Mouse (Mus musculus): ENCODE results near the gene Psmd10. TPM values are rescaled to one million over a fixed set of nuclear protein-coding genes. Genes with fewer than 3 reads are reported as not detected.

Psmd10 gene
- total and polyA plus RNA-seq, 3 experiments = 48.8 to 53.2 TPM; not detected in 1

DNA sequence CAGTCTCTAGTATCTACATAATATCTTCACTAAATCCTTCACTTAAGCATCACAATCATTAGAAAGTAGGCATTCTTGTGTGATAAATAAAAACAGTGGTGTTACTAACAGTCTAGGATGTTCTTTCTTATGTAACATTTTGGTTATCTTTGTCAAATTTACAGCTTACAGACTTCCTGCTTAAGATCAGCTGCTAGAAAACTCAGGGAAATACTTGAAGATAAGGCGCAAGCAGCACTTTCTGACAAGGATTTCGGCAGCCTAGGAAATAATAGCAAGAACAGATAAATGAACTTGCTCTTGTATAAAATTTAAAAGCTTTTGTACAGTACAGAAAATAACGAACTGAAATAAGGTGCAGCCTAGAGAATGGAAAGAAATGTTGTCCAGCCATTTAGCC lies 23.3 kb downstream of the Psmd10 start:
- no peak overlapping the region for H3K4me3 ChIP-seq (ENCODE audit: control insufficient read depth in 1 of 2, insufficient read depth in 1 of 2, low read depth in 2 of 2, low read length in 2 of 2)
- H3K27me3 ChIP-seq (ENCODE audit: control insufficient read depth in 1 of 2, insufficient read depth in 2 of 2, low read length in 2 of 2) = no peaks in the 10 kb centered on the region
- H3K36me3 ChIP-seq (ENCODE audit: control insufficient read depth in 1 of 2, insufficient read depth in 2 of 2, low read length in 2 of 2) = peaks cover 0 to 14% of the 10 kb centered on the region in 2 experiments; a peak in 2 of 4 replicates
- no peaks in the 10 kb centered on the region for H3K79me2 ChIP-seq (ENCODE audit: control insufficient read depth, insufficient read depth, low read length, poor library complexity)
- H3K9me3 ChIP-seq (replicated peaks; ENCODE audit: insufficient read depth, low read length) = no peaks in the 10 kb centered on the region
- H3K27ac ChIP-seq (ENCODE audit: control insufficient read depth, low read depth, low read length) = no peak overlapping the region
- H3K9ac ChIP-seq (ENCODE audit: control insufficient read depth, low read depth, low read length, poor library complexity, severe bottlenecking) = no peak overlapping the region
- H3K4me1 ChIP-seq (ENCODE audit: control insufficient read depth in 1 of 2, insufficient read depth in 2 of 2, low read length in 2 of 2) = peaks cover 5 to 10% of the 10 kb centered on the region in 2 experiments
- DNase-seq (ENCODE audit: low read depth, low spot score) = peak; percentile 58
- TF ChIP-seq USF1 (IDR thresholded peaks at IDR 0.05; ENCODE audit: low read depth, low read length) (no peak), CHD2 (IDR thresholded peaks at IDR 0.05; ENCODE audit: low read length) (no peak), MYC (IDR thresholded peaks at IDR 0.05; ENCODE audit: low read depth, low read length) (no peak), POLR2A (IDR thresholded peaks at IDR 0.05; ENCODE audit: control insufficient read depth in 1 of 2, insufficient read depth in 1 of 2, low read depth in 1 of 2, low read length in 2 of 2, poor library complexity in 1 of 2) (no peak), ZC3H11A (IDR thresholded peaks at IDR 0.05; ENCODE audit: low read depth, low read length) (no peak), SMC3 (IDR thresholded peaks at IDR 0.05; ENCODE audit: low read depth, low read length) (no peak), MAFK (IDR thresholded peaks at IDR 0.05; ENCODE audit: borderline replicate concordance, low read depth, low read length) (no peak), KAT2A (conservative IDR thresholded peaks at IDR 0.05; ENCODE audit: low read depth, low read length) (no peak), ZMIZ1 (IDR thresholded peaks at IDR 0.05; ENCODE audit: low read depth, low read length) (no peak), MYB (IDR thresholded peaks at IDR 0.05; ENCODE audit: low read depth, low read length) (no peak), USF2 (IDR thresholded peaks at IDR 0.05; ENCODE audit: borderline replicate concordance in 1 of 2, insufficient read depth in 1 of 2, low read depth in 1 of 2, low read length in 2 of 2) (no peak), BHLHE40 (IDR thresholded peaks at IDR 0.05; ENCODE audit: borderline replicate concordance, low read depth, low read length) (peak; percentile 33; the same call in 1 of the 2 replicates), UBTF (IDR thresholded peaks at IDR 0.05; ENCODE audit: borderline replicate concordance, insufficient read depth, low read depth, low read length) (no peak), E2F4 (IDR thresholded peaks at IDR 0.05; ENCODE audit: borderline replicate concordance, low read depth, low read length) (no peak), ETS1 (IDR thresholded peaks at IDR 0.05; ENCODE audit: low read depth, low read length) (peak; percentile 98), TBP (IDR thresholded peaks at IDR 0.05; ENCODE audit: low read depth, low read length) (no peak), MAZ (IDR thresholded peaks at IDR 0.05; ENCODE audit: low read depth, low read length) (no peak), ZNF384 (IDR thresholded peaks at IDR 0.05; ENCODE audit: low read depth, low read length) (no peak), ELF1 (IDR thresholded peaks at IDR 0.05; ENCODE audit: low read depth, low read length) (0 out of 2 replicates have a peak, but pooled peaks have one; percentile 17), EP300 (IDR thresholded peaks at IDR 0.05; ENCODE audit: low read depth in 1 of 2, low read length in 2 of 2) (peak; percentile 84 to 85), CHD1 (IDR thresholded peaks at IDR 0.05; ENCODE audit: low read depth, low read length) (no peak), POLR2AphosphoS2 (IDR thresholded peaks at IDR 0.05; ENCODE audit: low read length) (no peak), HCFC1 (IDR thresholded peaks at IDR 0.05; ENCODE audit: low read depth, low read length) (no peak), RAD21 (IDR thresholded peaks at IDR 0.05; ENCODE audit: low read depth, low read length) (no peak), MEF2A (IDR thresholded peaks at IDR 0.05; ENCODE audit: extremely low read depth, insufficient replicate concordance, low read depth, low read length, poor library complexity, severe bottlenecking) (no peak), MAX (IDR thresholded peaks at IDR 0.05; ENCODE audit: low read length) (no peak), GATA1 (IDR thresholded peaks at IDR 0.05; ENCODE audit: low read depth, low read length) (peak; percentile 87), GABPA (IDR thresholded peaks at IDR 0.05; ENCODE audit: low read depth, low read length) (no peak), CTCF (IDR thresholded peaks at IDR 0.05 in 2 of 3, conservative IDR thresholded peaks at IDR 0.05 in 1 of 3; ENCODE audit: control insufficient read depth in 1 of 3, insufficient read depth in 1 of 3, low read depth in 2 of 3, low read length in 3 of 3, poor library complexity in 1 of 3, severe bottlenecking in 1 of 3) (no peak), MXI1 (IDR thresholded peaks at IDR 0.05; ENCODE audit: low read depth, low read length) (no peak), SIN3A (IDR thresholded peaks at IDR 0.05; ENCODE audit: low read length) (peak; percentile 72), RCOR1 (IDR thresholded peaks at IDR 0.05; ENCODE audit: low read depth, low read length) (peak; percentile 80), TCF12 (IDR thresholded peaks at IDR 0.05; ENCODE audit: low read depth, low read length) (peak; percentile 86), NRF1 (IDR thresholded peaks at IDR 0.05; ENCODE audit: insufficient read depth, low read depth, low read length, poor library complexity, severe bottlenecking) (no peak), JUND (IDR thresholded peaks at IDR 0.05; ENCODE audit: low read depth, low read length) (no peak), POLR2AphosphoS5 (IDR thresholded peaks at IDR 0.05; ENCODE audit: borderline replicate concordance, low read depth, low read length) (no peak), ZKSCAN1 (IDR thresholded peaks at IDR 0.05; ENCODE audit: low read depth, low read length) (no peak), TAL1 (IDR thresholded peaks at IDR 0.05; ENCODE audit: low read length) (no peak)
